Mouse (Mus musculus) CD4-positive helper T cell, adult 2 months (primary cell): ENCODE measurements around the gene Slc30a10.

ENCODE experiments used
- DNase-seq: peaks from one replicate; pipeline ENCODE4 v3.0.0-alpha.2; 2012; ENCODE audit warnings: low read depth, missing footprints, low spot score

Gene Slc30a10

GRCm38 (mm10) chr1:185462889-185463288 lies 8.2 kb downstream of the Slc30a10 start:
- no peak for DNase-seq

- DNase-seq, result no peak
Observed at GRCm38 (mm10) chr1:185469551-185470021, 14.9 kb downstream of the Slc30a10 start.

GRCm38 (mm10) chr1:185472025-185472720 lies 17.5 kb downstream of the Slc30a10 start:
- no peak for DNase-seq

- no peak for DNase-seq
Observed at GRCm38 (mm10) chr1:185472730-185473129, 18.1 kb downstream of the Slc30a10 start.

GRCm38 (mm10) chr1:185473437-185473836 lies 18.8 kb downstream of the Slc30a10 start:
- DNase-seq, result no peak

- no peak for DNase-seq
Observed at GRCm38 (mm10) chr1:185479861-185480260, 25.2 kb downstream of the Slc30a10 start.

- DNase-seq, result no peak
Observed at GRCm38 (mm10) chr1:185482001-185482761, 27.5 kb downstream of the Slc30a10 start.

GRCm38 (mm10) chr1:185482762-185483161 lies 28.1 kb downstream of the Slc30a10 start:
- no peak for DNase-seq

GRCm38 (mm10) chr1:185483356-185484057 lies 28.9 kb downstream of the Slc30a10 start:
- no peak for DNase-seq

- DNase-seq, result no peak
Observed at GRCm38 (mm10) chr1:185484281-185484680, 29.6 kb downstream of the Slc30a10 start.

GRCm38 (mm10) chr1:185489893-185490292 lies 35.2 kb downstream of the Slc30a10 start:
- no peak for DNase-seq

- DNase-seq, result no peak
Observed at GRCm38 (mm10) chr1:185490603-185491002, 36.0 kb downstream of the Slc30a10 start.

GRCm38 (mm10) chr1:185493439-185494034 lies 38.9 kb downstream of the Slc30a10 start:
- no peak for DNase-seq

- no peak for DNase-seq
Observed at GRCm38 (mm10) chr1:185496791-185497460, 42.3 kb downstream of the Slc30a10 start.

GRCm38 (mm10) chr1:185500602-185501001 lies 46.0 kb downstream of the Slc30a10 start:
- DNase-seq, result no peak

- no peak for DNase-seq
Observed at GRCm38 (mm10) chr1:185501801-185502340, 47.2 kb downstream of the Slc30a10 start.

- DNase-seq, result no peak
Observed at GRCm38 (mm10) chr1:185502550-185502949, 47.9 kb downstream of the Slc30a10 start.

- no peak for DNase-seq
Observed at GRCm38 (mm10) chr1:185509042-185509441, 54.4 kb downstream of the Slc30a10 start.

- DNase-seq, result no peak
Observed at GRCm38 (mm10) chr1:185511306-185511705, 56.7 kb downstream of the Slc30a10 start.

- no peak for DNase-seq
Observed at GRCm38 (mm10) chr1:185515526-185515979, 60.9 kb downstream of the Slc30a10 start.

GRCm38 (mm10) chr1:185516041-185516440 lies 61.4 kb downstream of the Slc30a10 start:
- DNase-seq, result no peak
